Mouse (Mus musculus): Measurements from ENCODE around the gene Yipf4. TPM values are rescaled to one million over a fixed set of nuclear protein-coding genes. Genes with fewer than 3 reads are reported as not detected.
A peak's percentile ranks its signal among the peaks of the same experiment; 100 is the strongest.
"Not testable (repeated sequence)": the region's sequence is repeated elsewhere in the genome, so short reads cannot be mapped to it uniquely, and the experiment has no call there.

Yipf4 gene
- polyA plus RNA-seq, 1 experiment from 2014 or later, result 48.3 TPM

DNA sequence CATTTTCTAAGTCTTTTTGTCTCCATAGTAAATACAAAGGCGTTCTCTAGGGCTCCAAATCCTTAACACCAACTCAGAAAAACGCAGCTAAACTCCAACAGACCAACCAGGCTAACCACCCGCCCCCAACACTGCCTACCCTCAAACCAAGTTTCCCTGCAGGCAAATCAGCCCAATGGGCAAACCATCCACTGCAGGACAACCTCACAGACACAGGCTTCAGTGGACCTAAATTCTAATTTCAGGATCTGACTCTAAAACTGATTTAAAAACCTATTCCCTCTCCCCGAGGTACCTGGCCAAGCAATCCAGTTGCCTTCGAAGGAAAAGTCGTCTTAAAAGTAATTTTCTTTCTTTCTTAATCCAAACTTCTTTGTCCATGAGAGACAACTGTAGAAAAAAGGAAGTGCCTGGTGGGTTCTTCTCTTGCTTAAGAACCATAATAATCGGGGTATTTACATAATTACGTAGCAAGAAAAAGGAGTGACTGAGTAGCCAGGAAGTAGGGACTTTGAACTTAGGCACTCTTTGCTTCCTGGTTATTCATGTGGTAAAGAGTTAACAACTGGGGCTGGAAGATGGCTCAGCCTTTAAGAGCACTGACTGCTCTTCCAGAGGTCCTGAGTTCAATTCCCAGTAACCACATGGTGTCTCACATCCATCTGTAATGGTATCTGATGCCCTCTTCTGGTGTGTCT lies 30.4 kb upstream of the Yipf4 start, which contains the start of gene Nlrc4:
Gene Nlrc4, minus strand, starts transcription at position 432 of the 698 bp plus-strand sequence.
- H3K4me3 ChIP-seq (ENCODE audit: low read depth, low read length), result no peak within 1 kb of the TSS
- WGBS, result 50% methylated on average over 8 of the region's 8 CpGs
- no peaks in the 10 kb centered on the region for H3K36me3 ChIP-seq (ENCODE audit: control insufficient read depth, insufficient read depth, low read length)
- DNase-seq (ENCODE audit: low spot score), result no peak
- H3K9me3 ChIP-seq (ENCODE audit: control insufficient read depth, low read length), result no peaks in the 10 kb centered on the region
- H3K4me2 ChIP-seq (ENCODE audit: low read depth), result no peak within 1 kb of the TSS
- no peak within 1 kb of the TSS for H3K27ac ChIP-seq (ENCODE audit: low read depth, low read length)
- no peak within 1 kb of the TSS for H3K9ac ChIP-seq (ENCODE audit: low read length)
- ATAC-seq (ENCODE audit: insufficient read depth, low FRiP score, low TSS enrichment), result no peak
- H3K4me1 ChIP-seq (ENCODE audit: control insufficient read depth, insufficient read depth, low read length), result no peaks in the 10 kb centered on the region
- no peaks in the 10 kb centered on the region for H3K27me3 ChIP-seq (ENCODE audit: control insufficient read depth, insufficient read depth, low read length)

DNA sequence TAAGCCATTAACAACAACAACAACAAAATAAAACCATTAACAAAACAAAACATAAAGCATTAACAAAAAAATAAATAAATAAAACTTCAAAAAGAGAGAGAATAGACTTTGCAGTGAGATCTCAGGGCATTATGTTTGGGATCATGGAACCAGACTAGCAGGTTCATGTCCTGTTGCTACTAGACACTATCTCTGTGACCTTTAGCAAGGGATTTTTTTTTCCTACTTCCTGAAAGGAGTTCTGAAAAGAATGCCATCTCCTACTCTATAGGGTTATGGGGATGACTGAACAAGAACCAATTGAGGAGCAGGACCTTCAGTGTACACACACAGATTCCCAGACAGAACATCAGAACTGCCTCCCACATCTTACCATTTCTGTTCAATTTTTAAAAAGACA lies 25.8 kb upstream of the Yipf4 start:
- DNase-seq (ENCODE audit: low spot score) (no peak), ATAC-seq (ENCODE audit: insufficient read depth, low FRiP score, low TSS enrichment) (no peak)
- no peaks in the 10 kb centered on the region for H3K4me1 ChIP-seq (ENCODE audit: control insufficient read depth, insufficient read depth, low read length)
- no peaks in the 10 kb centered on the region for H3K9me3 ChIP-seq (ENCODE audit: control insufficient read depth, low read length)
- H3K36me3 ChIP-seq (ENCODE audit: control insufficient read depth, insufficient read depth, low read length), result no peaks in the 10 kb centered on the region
- no peak overlapping the region for H3K4me2 ChIP-seq (ENCODE audit: low read depth)
- no peak overlapping the region for H3K9ac ChIP-seq (ENCODE audit: low read length)
- no peak overlapping the region for H3K4me3 ChIP-seq (ENCODE audit: low read depth, low read length)
- H3K27me3 ChIP-seq (ENCODE audit: control insufficient read depth, insufficient read depth, low read length), result no peaks in the 10 kb centered on the region
- H3K27ac ChIP-seq (ENCODE audit: low read depth, low read length), result no peak overlapping the region

DNA sequence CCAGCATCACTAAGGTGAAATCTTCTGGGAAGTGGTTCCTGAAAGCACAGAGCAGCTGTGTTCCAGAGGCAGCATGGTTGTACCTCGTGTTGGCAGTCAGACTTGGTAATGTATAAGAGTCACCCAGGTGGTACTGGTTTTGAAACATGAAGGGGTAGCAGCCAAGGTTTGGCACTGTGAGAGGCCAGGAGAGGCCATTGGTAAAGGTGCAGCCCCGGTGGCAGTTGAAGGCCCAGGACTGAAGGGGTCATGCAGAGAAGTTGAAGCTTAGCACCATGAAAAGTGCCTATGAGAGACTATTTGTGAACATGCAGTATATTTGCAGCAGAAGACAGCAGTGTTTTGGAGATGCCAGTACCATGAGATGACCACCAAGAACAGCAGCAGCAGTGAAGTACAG lies 21.3 kb upstream of the Yipf4 start:
- not testable (repeated sequence) for DNase-seq (ENCODE audit: low spot score); H3K27ac ChIP-seq (ENCODE audit: low read depth, low read length); H3K4me1 ChIP-seq (ENCODE audit: control insufficient read depth, insufficient read depth, low read length); H3K27me3 ChIP-seq (ENCODE audit: control insufficient read depth, insufficient read depth, low read length); H3K36me3 ChIP-seq (ENCODE audit: control insufficient read depth, insufficient read depth, low read length); ATAC-seq (ENCODE audit: insufficient read depth, low FRiP score, low TSS enrichment); H3K9me3 ChIP-seq (ENCODE audit: control insufficient read depth, low read length); H3K9ac ChIP-seq (ENCODE audit: low read length); H3K4me2 ChIP-seq (ENCODE audit: low read depth); H3K4me3 ChIP-seq (ENCODE audit: low read depth, low read length)
- 89% methylated on average over 2 of the region's 2 CpGs for WGBS

DNA sequence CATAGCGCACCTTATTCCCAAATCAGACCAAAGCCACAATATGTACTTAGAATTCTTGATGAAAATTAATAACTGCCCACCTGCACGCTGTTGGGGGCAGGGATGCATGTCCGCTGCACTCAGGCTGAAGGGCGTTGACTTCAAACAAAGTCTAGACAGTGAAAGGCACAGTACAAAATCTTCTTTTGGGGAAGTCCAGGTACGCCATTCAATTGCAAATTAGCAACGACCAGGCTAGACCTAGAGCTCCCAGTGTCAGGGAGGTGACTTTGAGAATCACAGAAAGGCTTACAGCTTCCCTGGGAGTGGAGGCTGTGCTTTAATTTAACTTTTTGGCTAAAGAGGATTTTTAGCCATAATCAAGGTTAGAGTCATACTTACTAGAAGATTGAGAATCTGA lies 19.2 kb upstream of the Yipf4 start:
- H3K4me3 ChIP-seq (ENCODE audit: low read depth, low read length), result not testable (repeated sequence)

DNA sequence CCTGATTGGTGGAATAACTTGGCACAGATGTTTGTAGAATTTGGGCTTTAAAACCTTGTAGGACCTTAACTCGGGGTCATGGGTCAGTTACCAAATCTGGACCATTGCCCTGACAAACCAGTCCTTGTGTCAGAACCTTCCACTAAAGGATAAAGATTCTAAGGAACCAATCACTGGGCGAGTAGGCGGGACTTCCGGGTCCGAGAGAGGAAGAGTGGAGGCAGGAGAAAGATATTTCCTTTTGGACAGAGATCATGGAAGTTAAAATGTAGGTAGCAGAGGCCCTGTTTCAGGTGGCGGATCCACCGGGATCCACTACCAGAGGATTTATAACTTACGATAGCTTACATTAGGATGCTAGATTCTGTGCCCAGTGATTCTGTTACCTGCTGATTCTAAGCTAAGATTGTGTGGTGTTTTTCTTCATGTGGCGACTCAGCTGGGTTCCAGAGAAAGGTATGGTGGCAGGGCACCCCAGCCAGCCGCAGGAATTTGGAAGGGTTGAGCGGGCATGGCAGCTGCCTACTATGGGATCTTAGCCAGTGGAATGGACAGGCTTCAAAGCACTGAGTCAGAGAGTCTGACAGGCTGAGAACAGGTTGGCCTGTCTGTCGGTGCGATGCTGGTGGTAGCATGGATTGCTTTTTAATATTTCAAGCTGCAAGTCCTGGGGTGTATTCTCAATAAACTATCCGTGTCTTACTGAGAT lies 8.8 kb upstream of the Yipf4 start:
- Histone ChIP-seq H3K4me3 (ENCODE audit: low read depth, low read length) (no peak overlapping the region), H3K36me3 (ENCODE audit: control insufficient read depth, insufficient read depth, low read length) (no peaks in the 10 kb centered on the region), H3K9ac (ENCODE audit: low read length) (no peak overlapping the region), H3K4me2 (ENCODE audit: low read depth) (no peak overlapping the region), H3K27me3 (ENCODE audit: control insufficient read depth, insufficient read depth, low read length) (no peaks in the 10 kb centered on the region), H3K27ac (ENCODE audit: low read depth, low read length) (no peak overlapping the region), H3K4me1 (ENCODE audit: control insufficient read depth, insufficient read depth, low read length) (no peaks in the 10 kb centered on the region), H3K9me3 (ENCODE audit: control insufficient read depth, low read length) (no peaks in the 10 kb centered on the region)
- ATAC-seq (ENCODE audit: insufficient read depth, low FRiP score, low TSS enrichment) (no peak), DNase-seq (ENCODE audit: low spot score) (no peak)
- 89% methylated on average over 14 of the region's 14 CpGs for WGBS

More for the DNA sequence above, 19.2 kb upstream of the Yipf4 start:
- not testable (repeated sequence) for H3K9me3 ChIP-seq (ENCODE audit: control insufficient read depth, low read length); DNase-seq (ENCODE audit: low spot score); H3K36me3 ChIP-seq (ENCODE audit: control insufficient read depth, insufficient read depth, low read length); H3K27me3 ChIP-seq (ENCODE audit: control insufficient read depth, insufficient read depth, low read length); ATAC-seq (ENCODE audit: insufficient read depth, low FRiP score, low TSS enrichment); H3K4me1 ChIP-seq (ENCODE audit: control insufficient read depth, insufficient read depth, low read length); H3K9ac ChIP-seq (ENCODE audit: low read length); H3K27ac ChIP-seq (ENCODE audit: low read depth, low read length); H3K4me2 ChIP-seq (ENCODE audit: low read depth)
- WGBS, result 84% methylated on average over 6 of the region's 6 CpGs

DNA sequence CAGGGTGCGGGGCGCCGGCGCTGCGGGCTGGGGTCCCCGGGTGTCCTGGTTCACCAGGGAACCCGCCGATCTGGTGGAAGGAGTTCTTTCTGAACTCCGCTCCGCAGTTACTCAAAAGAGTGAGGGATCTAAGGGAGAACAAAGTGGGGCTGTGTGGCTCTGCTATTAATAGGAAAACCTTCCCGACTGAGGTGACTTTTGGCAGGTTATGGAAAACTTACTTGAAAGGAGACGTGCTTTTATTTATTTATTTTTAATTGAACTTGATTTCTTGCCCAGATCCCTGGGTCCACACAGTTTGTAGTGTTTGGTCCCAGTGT lies 568 bp downstream of the Yipf4 start:
- Histone ChIP-seq H3K9ac (ENCODE audit: low read length) (peak overlapping the region; percentile 89), H3K4me3 (ENCODE audit: low read depth, low read length) (peak overlapping the region; percentile 95), H3K27me3 (ENCODE audit: control insufficient read depth, insufficient read depth, low read length) (no peaks in the 10 kb centered on the region), H3K36me3 (ENCODE audit: control insufficient read depth, insufficient read depth, low read length) (no peaks in the 10 kb centered on the region; the same call in 1 of the 2 replicates), H3K4me2 (ENCODE audit: low read depth) (peak overlapping the region; percentile 69), H3K9me3 (ENCODE audit: control insufficient read depth, low read length) (no peaks in the 10 kb centered on the region), H3K4me1 (ENCODE audit: control insufficient read depth, insufficient read depth, low read length) (no peaks in the 10 kb centered on the region), H3K27ac (ENCODE audit: low read depth, low read length) (no peak overlapping the region)
- under 1% methylated on average over 12 of the region's 12 CpGs for WGBS
- ATAC-seq (ENCODE audit: insufficient read depth, low FRiP score, low TSS enrichment) (no peak), DNase-seq (ENCODE audit: low spot score) (no peak)

DNA sequence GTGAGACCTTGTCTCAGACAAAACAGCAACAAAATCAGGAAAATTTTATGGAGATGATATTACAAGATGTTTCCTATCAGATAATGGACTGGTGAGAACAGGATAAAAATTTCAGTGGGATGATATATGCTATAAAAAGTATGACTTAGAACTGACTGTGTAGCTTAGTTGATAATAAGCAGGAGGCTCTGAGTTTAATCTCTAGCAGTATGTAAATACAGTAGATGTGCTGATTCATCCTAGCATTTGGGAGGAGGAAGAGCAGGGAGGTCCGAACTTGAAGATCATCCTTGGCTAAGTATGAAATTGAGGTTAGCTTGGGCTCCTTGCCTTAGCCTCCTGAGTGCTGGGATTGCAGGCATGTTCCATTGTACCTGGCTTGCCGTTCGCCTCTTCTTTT lies 2.3 kb downstream of the Yipf4 start:
- H3K36me3 ChIP-seq (ENCODE audit: control insufficient read depth, insufficient read depth, low read length), result no peaks in the 10 kb centered on the region; the same call in 1 of the 2 replicates
- no peak overlapping the region for H3K27ac ChIP-seq (ENCODE audit: low read depth, low read length)
- no peak overlapping the region for H3K9ac ChIP-seq (ENCODE audit: low read length)
- no peak overlapping the region for H3K4me3 ChIP-seq (ENCODE audit: low read depth, low read length)
- WGBS, result 88% methylated on average over 3 of the region's 3 CpGs
- H3K9me3 ChIP-seq (ENCODE audit: control insufficient read depth, low read length), result no peaks in the 10 kb centered on the region
- no peak for DNase-seq (ENCODE audit: low spot score)
- no peaks in the 10 kb centered on the region for H3K4me1 ChIP-seq (ENCODE audit: control insufficient read depth, insufficient read depth, low read length)
- no peak overlapping the region for H3K4me2 ChIP-seq (ENCODE audit: low read depth)
- H3K27me3 ChIP-seq (ENCODE audit: control insufficient read depth, insufficient read depth, low read length), result no peaks in the 10 kb centered on the region
- ATAC-seq (ENCODE audit: insufficient read depth, low FRiP score, low TSS enrichment), result no peak

DNA sequence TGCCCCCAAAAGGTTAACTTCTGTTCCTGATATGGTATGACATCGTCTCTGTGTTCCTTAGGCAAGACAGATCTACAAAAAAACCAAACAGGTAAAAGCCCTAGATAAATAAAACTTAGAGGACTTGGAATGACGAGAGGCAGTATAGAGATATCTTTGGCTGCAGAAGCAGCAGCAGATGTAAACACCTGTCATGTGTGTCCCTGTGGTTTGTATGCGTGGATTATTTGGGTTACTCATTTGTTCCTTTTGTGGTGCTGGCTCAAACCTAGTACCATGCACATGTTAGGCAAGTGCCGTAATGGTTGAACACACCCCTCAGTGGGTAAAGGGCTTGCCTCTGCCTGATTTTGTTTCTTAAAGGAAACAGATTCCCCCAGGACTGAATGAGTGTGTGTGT lies 10.9 kb downstream of the Yipf4 start:
- H3K27ac ChIP-seq (ENCODE audit: low read depth, low read length), result no peak overlapping the region
- peaks cover 3% of the 10 kb centered on the region; the same call in 1 of the 2 replicates for H3K36me3 ChIP-seq (ENCODE audit: control insufficient read depth, insufficient read depth, low read length)
- 92% methylated on average over 4 of the region's 4 CpGs for WGBS
- ATAC-seq (ENCODE audit: insufficient read depth, low FRiP score, low TSS enrichment) (no peak), DNase-seq (ENCODE audit: low spot score) (no peak)
- no peaks in the 10 kb centered on the region for H3K9me3 ChIP-seq (ENCODE audit: control insufficient read depth, low read length)
- no peak overlapping the region for H3K4me3 ChIP-seq (ENCODE audit: low read depth, low read length)
- no peaks in the 10 kb centered on the region for H3K27me3 ChIP-seq (ENCODE audit: control insufficient read depth, insufficient read depth, low read length)
- H3K4me1 ChIP-seq (ENCODE audit: control insufficient read depth, insufficient read depth, low read length), result no peaks in the 10 kb centered on the region
- H3K4me2 ChIP-seq (ENCODE audit: low read depth), result no peak overlapping the region
- H3K9ac ChIP-seq (ENCODE audit: low read length), result no peak overlapping the region

DNA sequence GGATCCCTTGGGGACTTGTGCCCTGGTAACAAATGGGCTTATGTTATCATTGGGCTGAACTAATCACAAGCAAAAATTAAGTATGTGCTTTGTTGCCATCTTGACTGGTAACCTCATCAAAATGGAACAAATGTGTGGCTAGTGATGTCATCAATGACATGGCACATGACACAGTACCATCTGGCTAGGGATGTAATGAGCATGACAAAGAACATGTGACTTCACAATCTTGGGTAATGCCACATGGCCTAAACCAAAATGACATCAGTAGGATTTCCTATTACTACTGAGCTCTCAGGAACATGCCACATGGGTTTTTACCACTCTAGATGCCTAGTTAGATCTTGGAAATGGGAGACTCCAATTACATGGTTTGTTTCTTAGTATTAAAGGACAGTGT lies 11.8 kb downstream of the Yipf4 start:
- Histone ChIP-seq H3K27me3 (ENCODE audit: control insufficient read depth, insufficient read depth, low read length) (no peaks in the 10 kb centered on the region), H3K9ac (ENCODE audit: low read length) (no peak overlapping the region), H3K4me1 (ENCODE audit: control insufficient read depth, insufficient read depth, low read length) (no peaks in the 10 kb centered on the region), H3K36me3 (ENCODE audit: control insufficient read depth, insufficient read depth, low read length) (peaks cover 3% of the 10 kb centered on the region; the same call in 1 of the 2 replicates), H3K27ac (ENCODE audit: low read depth, low read length) (no peak overlapping the region), H3K4me2 (ENCODE audit: low read depth) (no peak overlapping the region), H3K9me3 (ENCODE audit: control insufficient read depth, low read length) (no peaks in the 10 kb centered on the region), H3K4me3 (ENCODE audit: low read depth, low read length) (no peak overlapping the region)
- DNase-seq (ENCODE audit: low spot score), result no peak
- no peak for ATAC-seq (ENCODE audit: insufficient read depth, low FRiP score, low TSS enrichment)

Measured in neural tube, embryonic 11.5 days (tissue).